Mouse (Mus musculus): ENCODE results near the gene Muc3a. TPM values are rescaled to one million over a fixed set of nuclear protein-coding genes. Genes with fewer than 3 reads are reported as not detected.

Gene Muc3a
- total RNA-seq, 2 experiments from 2014 or later: 3.7 to 4.0 TPM

Other genes starting within 250 kb of the Muc3a start
- gene Cldn15, start 245.8 kb downstream of the Muc3a start, total RNA-seq (2021): under 1 TPM in 1 of 2 experiments, not detected in 1; 0.17 TPM
- 10 to 100 TPM; 32.2 to 36.5 TPM for gene Plod3, start 225.4 kb downstream of the Muc3a start, total RNA-seq (2021)
- 10 to 100 TPM; 79.0 to 82.7 TPM for gene Znhit1, start 224.4 kb downstream of the Muc3a start, total RNA-seq (2021)
- gene Vgf, start 186.0 kb downstream of the Muc3a start, total RNA-seq (2021): 100 to 1,000 TPM; 278 to 317 TPM
- 100 to 1,000 TPM; 235 to 257 TPM for gene Ap1s1, start 166.3 kb downstream of the Muc3a start, total RNA-seq (2021)
- 1 to 10 TPM in 1 of 2 experiments, under 1 TPM in 1; 0.76 to 1.3 TPM for gene Serpine1, start 140.1 kb downstream of the Muc3a start, total RNA-seq (2021)
- 1 to 10 TPM; 3.3 to 3.7 TPM for gene Trim56, start 96.2 kb downstream of the Muc3a start, total RNA-seq (2021)
- not detected for gene Muc3, start 63.1 kb downstream of the Muc3a start, total RNA-seq (2021)
- 10 to 100 TPM; 68.4 to 81.1 TPM for gene Ache, start 75.1 kb upstream of the Muc3a start, total RNA-seq (2021)
- gene Ufsp1, start 82.2 kb upstream of the Muc3a start, total RNA-seq (2021): 10 to 100 TPM; 16.4 to 17.1 TPM
- 100 to 1,000 TPM; 167 to 176 TPM for gene Srrt, start 95.3 kb upstream of the Muc3a start, total RNA-seq (2021)
- gene Trip6, start 102.0 kb upstream of the Muc3a start, total RNA-seq (2021): 1 to 10 TPM; 3.5 to 3.9 TPM
- 10 to 100 TPM; 23.7 to 28.0 TPM for gene Slc12a9, start 121.2 kb upstream of the Muc3a start, total RNA-seq (2021)
- gene Ephb4, start 137.7 kb upstream of the Muc3a start, total RNA-seq (2021): 1 to 10 TPM; 6.0 to 7.6 TPM